In genomic region chr7:46650231-46650630, GRCm38 (mm10) we compare ENCODE assay signal across 6 mouse cellular contexts. TPM values are rescaled to one million over a fixed set of nuclear protein-coding genes. Genes with fewer than 3 reads are reported as not detected.
"Had no signal": no experiment of that assay in that cellular context is flagged by ENCODE, and none has a peak within 500 bp of the region (broad histone marks: within the 10 kb centered on the region; RNA-seq: fewer than 3 reads in every experiment).

No protein-coding gene starts in this region.

RNA-seq across cellular contexts. Expression of gene Tph1, which starts 22.1 kb away (rescaled TPM):
- total RNA-seq: liver, adult 2 months; monocyte, adult 5-6 weeks had no signal
- polyA plus RNA-seq: limb, embryonic 12.5 days; liver, adult 2 months; liver, embryonic 14.5 days; lung, adult 2 months; testis, adult 2 months had no signal
